In the genomic region with DNA sequence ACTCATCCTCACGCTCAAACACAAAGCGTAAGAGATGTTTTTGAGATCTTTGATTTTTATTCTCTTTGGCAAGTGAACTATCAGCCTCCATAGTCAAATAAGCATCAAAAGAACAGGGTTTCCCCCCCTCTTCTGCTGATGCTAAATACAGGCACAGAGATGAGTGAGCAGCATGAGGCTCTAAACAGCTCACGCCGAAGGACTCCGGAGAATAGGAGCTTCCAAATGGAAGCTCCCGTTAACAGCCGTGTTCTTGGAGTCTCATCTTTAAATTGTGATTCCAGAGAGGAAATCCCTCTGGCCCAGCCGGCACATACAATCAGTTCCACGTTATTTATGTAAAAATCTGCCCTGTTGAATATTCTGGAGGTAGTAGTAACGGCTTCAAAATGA, we compare ENCODE assay signal across 22 mouse cellular contexts.
DNase-seq lines count a peak whose midpoint lies in the region; ATAC-seq lines count a peak whose summit lies in the region.
"Had no signal": no experiment of that assay in that cellular context is flagged by ENCODE, and none has a peak within 500 bp of the region (broad histone marks: within the 10 kb centered on the region; RNA-seq: fewer than 3 reads in every experiment).

No protein-coding gene starts in this region.

- H3K27me3 ChIP-seq in hindbrain, embryonic 15.5 days = no peaks in the 10 kb centered on the region
- no peaks in the 10 kb centered on the region for H3K27me3 ChIP-seq in hindbrain, embryonic 13.5 days
- H3K27me3 ChIP-seq in midbrain, embryonic 14.5 days (ENCODE audit: control insufficient read depth, insufficient read depth, low read length) = no peaks in the 10 kb centered on the region
- H3K27me3 ChIP-seq in midbrain, embryonic 11.5 days (ENCODE audit: control insufficient read depth, insufficient read depth, low read length) = no peaks in the 10 kb centered on the region
- no peaks in the 10 kb centered on the region for H3K27me3 ChIP-seq in embryonic facial prominence, embryonic 12.5 days
- H3K27me3 ChIP-seq in limb, embryonic 13.5 days = no peaks in the 10 kb centered on the region
- H3K27me3 ChIP-seq in heart, embryonic 12.5 days (replicated peaks) = no peaks in the 10 kb centered on the region
- H3K27me3 ChIP-seq: CH12.LX; heart, embryonic 15.5 days; intestine, embryonic 15.5 days; Patski had no signal

- H3K4me3 ChIP-seq in hindbrain, embryonic 15.5 days = no peak overlapping the region
- H3K4me3 ChIP-seq in hindbrain, embryonic 13.5 days = no peak overlapping the region
- no peak overlapping the region for H3K4me3 ChIP-seq in midbrain, embryonic 14.5 days (replicated peaks; ENCODE audit: low read depth, low read length)
- H3K4me3 ChIP-seq in midbrain, embryonic 11.5 days (ENCODE audit: low read depth, low read length) = no peak overlapping the region
- H3K4me3 ChIP-seq in embryonic facial prominence, embryonic 12.5 days = no peak overlapping the region
- H3K4me3 ChIP-seq in limb, embryonic 13.5 days = no peak overlapping the region
- no peak overlapping the region for H3K4me3 ChIP-seq in heart, embryonic 12.5 days
- H3K4me3 ChIP-seq: forebrain, embryonic 10.5 days; heart, embryonic 15.5 days; intestine, embryonic 15.5 days had no signal

- WGBS in hindbrain, embryonic 15.5 days = 59% methylated on average over 10 of the region's 10 CpGs
- 68% methylated on average over 10 of the region's 10 CpGs for WGBS in hindbrain, embryonic 13.5 days
- WGBS in midbrain, embryonic 14.5 days = 61% methylated on average over 10 of the region's 10 CpGs
- WGBS in midbrain, embryonic 11.5 days = 84% methylated on average over 10 of the region's 10 CpGs
- WGBS in embryonic facial prominence, embryonic 12.5 days = 73% methylated on average over 10 of the region's 10 CpGs
- 79% methylated on average over 10 of the region's 10 CpGs for WGBS in limb, embryonic 13.5 days
- 77% methylated on average over 10 of the region's 10 CpGs for WGBS in heart, embryonic 12.5 days

- no peaks in the 10 kb centered on the region for H3K9me3 ChIP-seq in hindbrain, embryonic 15.5 days
- no peaks in the 10 kb centered on the region for H3K9me3 ChIP-seq in hindbrain, embryonic 13.5 days
- H3K9me3 ChIP-seq in midbrain, embryonic 14.5 days (ENCODE audit: control insufficient read depth, low read length) = no peaks in the 10 kb centered on the region
- no peaks in the 10 kb centered on the region for H3K9me3 ChIP-seq in midbrain, embryonic 11.5 days (ENCODE audit: control insufficient read depth, low read length)
- H3K9me3 ChIP-seq in embryonic facial prominence, embryonic 12.5 days = no peaks in the 10 kb centered on the region
- no peaks in the 10 kb centered on the region for H3K9me3 ChIP-seq in limb, embryonic 13.5 days
- no peaks in the 10 kb centered on the region; the same call in 1 of the 2 replicates for H3K9me3 ChIP-seq in heart, embryonic 12.5 days (replicated peaks)
- H3K9me3 ChIP-seq: forebrain, embryonic 10.5 days; heart, embryonic 10.5 days; heart, embryonic 15.5 days; intestine, embryonic 15.5 days had no signal

- H3K27ac ChIP-seq in hindbrain, embryonic 15.5 days (replicated peaks) = peak overlapping the region; percentile 4; the same call in 1 of the 2 replicates
- H3K27ac ChIP-seq in hindbrain, embryonic 13.5 days = no peak overlapping the region
- H3K27ac ChIP-seq in midbrain, embryonic 14.5 days (replicated peaks; ENCODE audit: low read depth, low read length) = no peak overlapping the region; the same call in 1 of the 2 replicates
- no peak overlapping the region for H3K27ac ChIP-seq in midbrain, embryonic 11.5 days (ENCODE audit: low read depth, low read length)
- H3K27ac ChIP-seq in embryonic facial prominence, embryonic 12.5 days = no peak overlapping the region
- H3K27ac ChIP-seq in limb, embryonic 13.5 days = no peak overlapping the region
- H3K27ac ChIP-seq in heart, embryonic 12.5 days (ENCODE audit: poor library complexity, severe bottlenecking) = no peak overlapping the region
- H3K27ac ChIP-seq: heart, embryonic 10.5 days; heart, embryonic 15.5 days; intestine, embryonic 15.5 days had no signal

- peak; percentile 52 for DNase-seq in midbrain, embryonic 14.5 days
- DNase-seq in midbrain, embryonic 11.5 days (ENCODE audit: low spot score, missing footprints) = no peak
- DNase-seq: adrenal gland, postnatal 14 days; cerebellum, adult 18-20 months; cerebellum, adult 9-11 months; cerebellum, postnatal 36 days; gastrocnemius, postnatal 10 days; heart, adult 18-20 months; heart, postnatal 14 days had no signal

- no peak for ATAC-seq in hindbrain, embryonic 15.5 days (ENCODE audit: low FRiP score, low read depth)
- no peak for ATAC-seq in hindbrain, embryonic 13.5 days (ENCODE audit: low FRiP score)
- ATAC-seq in midbrain, embryonic 14.5 days (ENCODE audit: low FRiP score, low TSS enrichment) = no peak
- no peak for ATAC-seq in midbrain, embryonic 11.5 days (ENCODE audit: low FRiP score)
- ATAC-seq in embryonic facial prominence, embryonic 12.5 days (ENCODE audit: insufficient number of reproducible peaks, insufficient read depth, low FRiP score, low TSS enrichment) = no peak
- ATAC-seq in limb, embryonic 13.5 days (ENCODE audit: low FRiP score, low read depth) = no peak
- ATAC-seq in heart, embryonic 12.5 days (ENCODE audit: insufficient number of reproducible peaks, low FRiP score) = no peak
- ATAC-seq: activated CD4-positive, CD25-positive, alpha-beta regulatory T cell, adult 4 months; forebrain, embryonic 14.5 days; intestine, embryonic 15.5 days; Patski had no signal

- peaks cover 19% of the 10 kb centered on the region for H3K4me1 ChIP-seq in hindbrain, embryonic 15.5 days (replicated peaks)
- H3K4me1 ChIP-seq in hindbrain, embryonic 13.5 days (replicated peaks) = peaks cover 13% of the 10 kb centered on the region
- no peaks in the 10 kb centered on the region for H3K4me1 ChIP-seq in midbrain, embryonic 14.5 days (ENCODE audit: control insufficient read depth, insufficient read depth, low read length)
- H3K4me1 ChIP-seq in midbrain, embryonic 11.5 days (ENCODE audit: control insufficient read depth, insufficient read depth, low read length) = no peaks in the 10 kb centered on the region
- peaks cover 16% of the 10 kb centered on the region for H3K4me1 ChIP-seq in embryonic facial prominence, embryonic 12.5 days
- H3K4me1 ChIP-seq in limb, embryonic 13.5 days = peaks cover 14% of the 10 kb centered on the region
- peaks cover 10% of the 10 kb centered on the region for H3K4me1 ChIP-seq in heart, embryonic 12.5 days (replicated peaks)
- H3K4me1 ChIP-seq: intestine, embryonic 15.5 days had no signal

- no peak overlapping the region for H3K4me2 ChIP-seq in hindbrain, embryonic 15.5 days
- no peak overlapping the region for H3K4me2 ChIP-seq in hindbrain, embryonic 13.5 days
- H3K4me2 ChIP-seq in midbrain, embryonic 14.5 days (ENCODE audit: low read length) = no peak overlapping the region
- H3K4me2 ChIP-seq in midbrain, embryonic 11.5 days = no peak overlapping the region
- peak overlapping the region; percentile 38; the same call in 1 of the 2 replicates for H3K4me2 ChIP-seq in embryonic facial prominence, embryonic 12.5 days (replicated peaks)
- H3K4me2 ChIP-seq in limb, embryonic 13.5 days (replicated peaks) = 0 out of 2 replicates have a peak overlapping the region, but pooled peaks have one; percentile 45
- no peak overlapping the region for H3K4me2 ChIP-seq in heart, embryonic 12.5 days

- H3K9ac ChIP-seq in hindbrain, embryonic 15.5 days = no peak overlapping the region
- no peak overlapping the region for H3K9ac ChIP-seq in hindbrain, embryonic 13.5 days
- no peak overlapping the region for H3K9ac ChIP-seq in midbrain, embryonic 14.5 days (replicated peaks; ENCODE audit: low read length)
- no peak overlapping the region for H3K9ac ChIP-seq in midbrain, embryonic 11.5 days (ENCODE audit: low read length)
- no peak overlapping the region for H3K9ac ChIP-seq in embryonic facial prominence, embryonic 12.5 days
- H3K9ac ChIP-seq in limb, embryonic 13.5 days = no peak overlapping the region
- H3K9ac ChIP-seq in heart, embryonic 12.5 days = no peak overlapping the region
- H3K9ac ChIP-seq: heart, embryonic 15.5 days; intestine, embryonic 15.5 days had no signal

- no peaks in the 10 kb centered on the region for H3K36me3 ChIP-seq in hindbrain, embryonic 15.5 days
- no peaks in the 10 kb centered on the region for H3K36me3 ChIP-seq in hindbrain, embryonic 13.5 days
- no peaks in the 10 kb centered on the region for H3K36me3 ChIP-seq in midbrain, embryonic 14.5 days (ENCODE audit: control insufficient read depth, insufficient read depth, low read length)
- H3K36me3 ChIP-seq in midbrain, embryonic 11.5 days (ENCODE audit: control insufficient read depth, insufficient read depth, low read length) = no peaks in the 10 kb centered on the region
- no peaks in the 10 kb centered on the region for H3K36me3 ChIP-seq in embryonic facial prominence, embryonic 12.5 days
- H3K36me3 ChIP-seq in limb, embryonic 13.5 days = no peaks in the 10 kb centered on the region
- no peaks in the 10 kb centered on the region for H3K36me3 ChIP-seq in heart, embryonic 12.5 days
- H3K36me3 ChIP-seq: forebrain, embryonic 10.5 days; heart, embryonic 10.5 days; heart, embryonic 15.5 days; intestine, embryonic 15.5 days had no signal

Comparison
In these comparisons a context has a peak if more than half of its experiments do, and no peak if none do; other contexts are left out.
1. H3K4me2 ChIP-seq: peak in embryonic facial prominence, embryonic 12.5 days (single experiment) and limb, embryonic 13.5 days (single experiment); none in hindbrain, embryonic 15.5 days (single experiment), hindbrain, embryonic 13.5 days (single experiment), midbrain, embryonic 14.5 days (single experiment), midbrain, embryonic 11.5 days (single experiment) and heart, embryonic 12.5 days (single experiment).